Mouse (Mus musculus) heart, embryonic 12.5 days (tissue): ENCODE data around the gene Hemk1. TPM values are rescaled to one million over a fixed set of nuclear protein-coding genes. Genes with fewer than 3 reads are reported as not detected.

Source experiments
- ATAC-seq: fragments of 200-750 bp; cut with Nextera tagmentation; 2 replicates; pipeline ENCODE4 v1.8.0; 2017; ENCODE audit warnings: moderate TSS enrichment, moderate library complexity; ENCODE audit not compliant: insufficient number of reproducible peaks, low FRiP score
- H3K27ac ChIP-seq: fragments of 300-500 bp; sonication (generic); 2 replicates; pipeline ENCODE4 v1.5.1; 2016; ENCODE audit warnings: mild to moderate bottlenecking, moderate library complexity; ENCODE audit not compliant: poor library complexity, severe bottlenecking
- H3K27me3 ChIP-seq: fragments of 300-500 bp; sonication (generic); replicated peaks from 2 replicates; pipeline ENCODE4 v1.6.1; 2016; ENCODE audit warnings: mild to moderate bottlenecking, moderate library complexity
- H3K36me3 ChIP-seq: fragments of 300-500 bp; sonication (generic); 2 replicates; pipeline ENCODE4 v1.6.1; 2016; ENCODE audit warnings: mild to moderate bottlenecking, moderate library complexity
- H3K4me1 ChIP-seq: fragments of 300-500 bp; sonication (generic); replicated peaks from 2 replicates; pipeline ENCODE4 v1.6.1; 2016; ENCODE audit warnings: mild to moderate bottlenecking
- H3K4me2 ChIP-seq: fragments of 300-500 bp; sonication (generic); 2 replicates; pipeline ENCODE4 v1.6.1; 2016; ENCODE audit warnings: mild to moderate bottlenecking, moderate library complexity
- H3K4me3 ChIP-seq: fragments of 300-500 bp; sonication (generic); 2 replicates; pipeline ENCODE4 v1.5.1; 2016; ENCODE audit warnings: mild to moderate bottlenecking
- H3K9ac ChIP-seq: fragments of 300-500 bp; sonication (generic); 2 replicates; pipeline ENCODE4 v1.6.1; 2016; ENCODE audit warnings: mild to moderate bottlenecking, moderate library complexity
- H3K9me3 ChIP-seq: fragments of 300-500 bp; sonication (generic); replicated peaks from 2 replicates; pipeline ENCODE4 v1.6.1; 2016; ENCODE audit warnings: mild to moderate bottlenecking, moderate library complexity
- WGBS: fragments of 180-500 bp; shearing (Covaris S2); methylation state at CpG from one replicate; pipeline ENCODE4 v1.1.7; 2016; 5-methylcytosine and 5-hydroxymethylcytosine counted together
- polyA plus RNA-seq: library from polyadenylated mRNA; unstranded; fragments of >200 nt; fragmentation: Nextera tagmentation; extraction: Ambion mirVana; gene quantifications from 2 replicates; pipeline ENCODE4 v1.2.1, GENCODE M21; 2016

Gene Hemk1
- polyA plus RNA-seq, 1 experiment from 2014 or later, result 11.4 TPM

GRCm38 (mm10) chr9:107278527-107279377 is 59.4 kb downstream of the Hemk1 start:
- WGBS, result 47% methylated on average over 8 of the region's 8 CpGs
- no peak overlapping the region for H3K4me3 ChIP-seq
- no peak overlapping the region for H3K9ac ChIP-seq
- H3K4me2 ChIP-seq, result no peak overlapping the region
- H3K27ac ChIP-seq, result no peak overlapping the region
- peaks cover 23% of the 10 kb centered on the region for H3K4me1 ChIP-seq
- ATAC-seq, result no peak; the same call in 1 of the 2 replicates
- H3K36me3 ChIP-seq, result no peaks in the 10 kb centered on the region
- peaks cover 10% of the 10 kb centered on the region; the same call in 1 of the 2 replicates for H3K27me3 ChIP-seq
- no peaks in the 10 kb centered on the region for H3K9me3 ChIP-seq

GRCm38 (mm10) chr9:107278126-107278525 is 60.0 kb downstream of the Hemk1 start:
- Histone ChIP-seq H3K9me3 (no peaks in the 10 kb centered on the region), H3K4me1 (peaks cover 23% of the 10 kb centered on the region), H3K9ac (no peak overlapping the region), H3K36me3 (no peaks in the 10 kb centered on the region), H3K4me3 (no peak overlapping the region), H3K4me2 (no peak overlapping the region), H3K27me3 (peaks cover 10% of the 10 kb centered on the region; the same call in 1 of the 2 replicates), H3K27ac (no peak overlapping the region)
- ATAC-seq, result no peak
- 52% methylated on average over 4 of the region's 4 CpGs for WGBS

GRCm38 (mm10) chr9:107277603-107278002 is 60.5 kb downstream of the Hemk1 start:
- Histone ChIP-seq H3K27me3 (peaks cover 10% of the 10 kb centered on the region; the same call in 1 of the 2 replicates), H3K4me1 (peaks cover 23% of the 10 kb centered on the region), H3K27ac (no peak overlapping the region), H3K4me2 (no peak overlapping the region), H3K4me3 (no peak overlapping the region), H3K9ac (no peak overlapping the region), H3K9me3 (no peaks in the 10 kb centered on the region), H3K36me3 (no peaks in the 10 kb centered on the region)
- WGBS, result 86% methylated on average over 7 of the region's 7 CpGs
- ATAC-seq, result no peak

Other genes starting within 250 kb of the Hemk1 start
- 0.91 and 1.3 TPM in 2 replicates for gene Dock3, start 106.4 kb downstream of the Hemk1 start, polyA plus RNA-seq
- gene Mapkapk3, start 48.5 kb downstream of the Hemk1 start, polyA plus RNA-seq, result 7.1 and 7.3 TPM in 2 replicates
- gene Cish, start 42.3 kb downstream of the Hemk1 start, polyA plus RNA-seq, result 15.6 and 16.4 TPM in 2 replicates
- 0.55 and 1.1 TPM in 2 replicates for gene 6430571L13Rik, start 2.3 kb upstream of the Hemk1 start, polyA plus RNA-seq
- 5.9 and 6.2 TPM in 2 replicates for gene Cacna2d2, start 61.3 kb upstream of the Hemk1 start, polyA plus RNA-seq
- gene Tmem115, start 195.6 kb upstream of the Hemk1 start, polyA plus RNA-seq, result 37.5 and 41.2 TPM in 2 replicates
- gene Cyb561d2, start 203.8 kb upstream of the Hemk1 start, polyA plus RNA-seq, result 16.6 and 18.4 TPM in 2 replicates
- gene Nprl2, start 203.9 kb upstream of the Hemk1 start, polyA plus RNA-seq, result 24.4 and 25.1 TPM in 2 replicates
- 0.22 and 0.35 TPM in 2 replicates for gene Zmynd10, start 208.9 kb upstream of the Hemk1 start, polyA plus RNA-seq
- 48.2 and 49.0 TPM in 2 replicates for gene Rassf1, start 213.2 kb upstream of the Hemk1 start, polyA plus RNA-seq
- gene Tusc2, start 224.9 kb upstream of the Hemk1 start, polyA plus RNA-seq, result 60.1 and 61.4 TPM in 2 replicates
- gene Hyal2, start 229.6 kb upstream of the Hemk1 start, polyA plus RNA-seq, result 103 and 106 TPM in 2 replicates
- 5.5 and 5.7 TPM in 2 replicates for gene Hyal1, start 238.6 kb upstream of the Hemk1 start, polyA plus RNA-seq
- 10.2 and 12.6 TPM in 2 replicates for gene Naa80, start 240.5 kb upstream of the Hemk1 start, polyA plus RNA-seq
- 0.49 and 0.64 TPM in 2 replicates for gene Hyal3, start 242.5 kb upstream of the Hemk1 start, polyA plus RNA-seq
- gene Ifrd2, start 249.3 kb upstream of the Hemk1 start, polyA plus RNA-seq, result 34.0 and 35.5 TPM in 2 replicates